Mouse (Mus musculus) MEL-GATA-1-ER (cell line): ENCODE data around the gene Mau2.
"Not testable (repeated sequence)": the region's sequence is repeated elsewhere in the genome, so short reads cannot be mapped to it uniquely, and the experiment has no call there.

Experiments used
- DNase-seq: peaks from one replicate; pipeline ENCODE4 v3.0.0-alpha.2; 2012; ENCODE audit warnings: low read depth; ENCODE audit errors: extremely low read depth

Mau2 gene

GRCm38 (mm10) chr8:70042583-70043455 is at the start of gene Mau2, which contains the start of gene Sugp1:
Gene Mau2 (minus strand): TSS chr8:70042734.
Gene Sugp1 (plus strand): TSS chr8:70042813.
- peak; percentile 92 for DNase-seq

- no peak for DNase-seq
Observed at GRCm38 (mm10) chr8:70089296-70089960, 46.9 kb upstream of the Mau2 start.

DNA sequence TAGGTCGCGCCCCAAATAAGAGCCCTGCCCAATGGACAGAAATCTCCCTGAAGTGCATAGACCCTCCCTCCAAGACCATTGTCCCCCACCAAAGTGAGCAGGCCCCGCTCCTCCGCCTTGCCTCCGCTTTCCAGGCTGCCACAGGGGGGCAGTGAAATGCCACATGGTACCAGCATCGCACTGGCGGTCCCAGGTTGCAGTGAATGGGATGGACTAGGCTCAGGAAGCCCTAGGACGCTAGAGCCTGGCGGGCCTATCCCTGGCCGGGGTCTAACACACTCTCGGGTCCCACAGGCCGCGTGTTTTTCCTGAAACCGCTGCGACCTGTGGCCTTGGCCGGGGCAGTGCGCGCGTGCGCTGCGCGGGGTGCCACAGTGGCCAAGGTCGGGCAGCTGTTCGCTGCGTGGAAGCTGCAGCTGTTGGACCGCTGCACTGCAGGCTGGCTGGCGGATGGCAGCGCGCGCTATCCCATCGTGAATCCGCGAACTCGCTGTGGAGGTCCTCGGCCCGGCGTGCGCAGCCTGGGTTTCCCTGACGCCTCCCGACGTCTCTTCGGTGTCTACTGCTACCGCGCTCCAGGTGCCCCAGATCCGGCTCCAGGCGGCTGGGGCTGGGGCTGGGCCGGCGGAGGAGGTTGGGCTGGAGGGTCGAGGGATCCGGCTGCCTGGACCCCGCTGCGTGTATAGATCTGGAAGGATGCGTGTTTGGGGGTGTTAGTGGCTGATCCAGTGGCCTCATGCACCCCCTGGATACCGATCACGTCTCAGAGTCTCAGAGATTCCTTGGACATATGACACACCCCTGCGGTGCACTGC is 45.5 kb upstream of the Mau2 start:
- DNase-seq: no peak

DNA sequence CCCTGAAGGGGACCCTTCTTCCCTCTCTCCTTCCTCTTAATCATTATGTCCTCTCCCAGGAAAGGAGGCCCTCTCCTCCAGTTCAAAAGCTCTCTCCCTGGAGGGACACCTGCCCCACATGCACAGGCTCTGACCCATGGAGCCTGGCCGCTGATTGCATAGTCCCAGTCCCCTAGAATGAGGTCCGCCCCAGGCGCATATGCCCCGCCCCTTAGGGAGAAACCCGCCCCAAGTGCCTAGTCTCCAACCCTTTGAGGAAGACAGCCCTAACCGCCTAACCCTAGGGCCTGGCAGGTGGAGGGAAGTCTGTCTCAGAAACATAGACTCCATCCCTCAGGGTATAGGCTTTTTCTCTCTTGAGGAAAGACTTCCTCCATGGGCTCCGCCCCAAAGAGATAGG is 44.7 kb upstream of the Mau2 start:
- DNase-seq: no peak

DNA sequence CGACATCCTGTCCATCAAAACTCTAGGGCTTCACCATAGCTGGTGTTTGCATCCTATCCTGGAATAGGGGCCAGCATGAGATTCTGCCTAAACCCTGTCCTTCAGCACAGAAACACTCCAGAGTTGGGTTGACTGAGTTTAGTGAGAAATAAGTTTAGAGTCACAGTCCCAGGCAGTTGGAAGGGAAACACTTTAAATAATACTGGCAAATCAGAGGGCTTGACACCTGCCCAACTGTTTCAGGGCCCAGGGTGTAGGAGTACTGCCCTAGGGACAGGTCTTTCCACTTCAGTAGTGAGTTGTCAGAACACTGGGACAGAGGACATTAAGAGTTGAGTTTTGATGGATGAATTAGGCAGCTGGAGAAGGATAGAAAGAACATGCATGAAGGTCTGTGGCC is 43.6 kb upstream of the Mau2 start:
- no peak for DNase-seq

- DNase-seq: no peak
Observed at GRCm38 (mm10) chr8:70084191-70085065, 41.9 kb upstream of the Mau2 start.

- no peak for DNase-seq
Observed at GRCm38 (mm10) chr8:70083285-70083684, 40.8 kb upstream of the Mau2 start, which contains the start of gene Hapln4. Gene Hapln4 (plus strand): TSS chr8:70083457.

GRCm38 (mm10) chr8:70081976-70082375 is 39.4 kb upstream of the Mau2 start:
- no peak for DNase-seq

- DNase-seq: peak; percentile 54
Observed at GRCm38 (mm10) chr8:70073682-70074081, 31.1 kb upstream of the Mau2 start.

DNA sequence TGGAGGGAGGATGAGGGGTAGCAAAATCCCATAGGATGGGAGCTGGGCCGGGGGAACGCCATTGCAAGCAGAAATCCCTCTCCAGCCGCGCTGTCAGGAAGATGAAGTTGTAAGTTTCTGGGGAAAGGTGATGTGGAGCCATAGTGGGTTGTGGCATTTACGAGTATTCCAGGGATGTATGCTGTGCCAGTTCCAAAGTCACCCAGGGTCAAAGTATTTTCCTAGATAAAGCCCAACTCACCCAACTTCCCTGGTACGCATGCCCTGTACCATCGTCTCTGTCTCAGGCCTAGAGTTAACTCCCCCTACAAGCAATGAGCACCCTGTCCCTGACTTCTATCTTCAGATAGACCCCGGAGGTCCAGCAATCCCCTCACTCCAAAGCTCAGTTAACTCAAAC is 30.6 kb upstream of the Mau2 start:
- DNase-seq: no peak

- DNase-seq: no peak
Observed at GRCm38 (mm10) chr8:70072441-70073069, 30.0 kb upstream of the Mau2 start, which contains the start of gene Tm6sf2. Gene Tm6sf2 (plus strand): TSS chr8:70072924.

DNA sequence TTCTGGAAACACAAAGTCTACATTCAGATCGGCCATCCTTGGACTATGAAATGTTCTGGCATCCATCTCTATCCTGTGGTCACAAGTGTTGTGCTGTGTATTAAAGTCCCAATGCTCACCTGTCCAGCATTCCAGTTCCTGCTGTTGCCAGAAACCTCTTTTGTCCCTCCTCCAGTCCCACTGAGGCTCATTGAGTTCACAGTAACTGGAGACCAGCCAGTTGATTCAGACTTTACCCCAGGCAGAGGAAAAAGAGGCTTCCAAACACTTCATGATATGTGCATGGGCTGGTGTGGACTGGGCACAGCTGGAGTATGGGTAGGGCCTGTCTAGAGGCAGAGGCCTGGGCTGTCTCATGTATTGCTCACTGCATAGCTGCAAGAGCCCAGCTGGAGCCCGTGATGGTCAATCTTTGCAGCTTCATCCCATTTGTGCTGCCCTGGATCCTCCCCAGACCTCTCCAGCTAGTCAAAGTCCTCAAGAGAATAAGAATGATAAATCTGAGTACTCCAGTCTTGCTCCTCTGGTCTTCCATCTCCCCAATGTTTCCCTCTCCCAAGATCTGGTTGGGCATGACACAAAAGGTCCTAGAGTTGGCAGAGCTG is 29.4 kb upstream of the Mau2 start:
- DNase-seq: no peak

GRCm38 (mm10) chr8:70057721-70058120 is 15.2 kb upstream of the Mau2 start:
- DNase-seq: no peak

DNA sequence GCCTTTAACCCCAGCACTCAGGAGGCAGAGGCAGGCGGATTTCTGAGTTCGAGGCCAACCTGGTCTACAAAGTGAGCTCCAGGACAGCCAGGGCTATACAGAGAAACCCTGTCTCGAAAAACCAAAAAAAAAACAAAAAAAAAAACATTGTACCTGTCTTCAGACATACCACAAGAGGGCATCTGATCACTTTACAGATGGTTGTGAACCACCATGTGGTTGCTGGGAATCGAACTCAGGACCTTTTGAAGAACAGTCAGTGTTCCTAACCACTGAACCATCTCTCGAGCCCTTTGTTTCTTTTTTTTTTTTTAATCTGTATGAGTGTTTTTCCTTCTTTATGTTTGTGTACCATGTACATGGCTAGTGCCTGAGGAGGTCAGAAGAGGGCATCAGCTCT is 7.9 kb upstream of the Mau2 start:
- not testable (repeated sequence) for DNase-seq

DNA sequence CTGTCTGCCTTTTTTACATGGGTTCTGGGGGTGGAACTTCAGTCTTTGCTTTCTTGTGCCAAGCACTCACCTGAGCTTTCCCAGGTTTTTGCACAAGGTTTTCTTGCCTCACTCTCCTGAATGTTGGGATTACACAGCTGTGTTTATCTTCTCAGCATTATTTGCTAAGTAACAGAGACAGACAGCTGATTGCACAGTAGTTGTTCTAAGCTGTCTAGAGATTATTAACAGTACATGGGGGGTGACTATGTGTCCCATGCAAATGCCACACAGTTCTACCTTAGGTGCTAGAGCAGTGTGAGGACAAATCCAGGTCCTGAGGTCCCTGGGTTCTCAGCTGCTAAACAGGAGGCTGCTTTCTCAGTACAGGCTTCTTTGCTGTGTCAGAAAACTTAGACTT is 7.1 kb upstream of the Mau2 start:
- DNase-seq: no peak

GRCm38 (mm10) chr8:70043996-70044395 is 1.5 kb upstream of the Mau2 start:
- DNase-seq: no peak

DNA sequence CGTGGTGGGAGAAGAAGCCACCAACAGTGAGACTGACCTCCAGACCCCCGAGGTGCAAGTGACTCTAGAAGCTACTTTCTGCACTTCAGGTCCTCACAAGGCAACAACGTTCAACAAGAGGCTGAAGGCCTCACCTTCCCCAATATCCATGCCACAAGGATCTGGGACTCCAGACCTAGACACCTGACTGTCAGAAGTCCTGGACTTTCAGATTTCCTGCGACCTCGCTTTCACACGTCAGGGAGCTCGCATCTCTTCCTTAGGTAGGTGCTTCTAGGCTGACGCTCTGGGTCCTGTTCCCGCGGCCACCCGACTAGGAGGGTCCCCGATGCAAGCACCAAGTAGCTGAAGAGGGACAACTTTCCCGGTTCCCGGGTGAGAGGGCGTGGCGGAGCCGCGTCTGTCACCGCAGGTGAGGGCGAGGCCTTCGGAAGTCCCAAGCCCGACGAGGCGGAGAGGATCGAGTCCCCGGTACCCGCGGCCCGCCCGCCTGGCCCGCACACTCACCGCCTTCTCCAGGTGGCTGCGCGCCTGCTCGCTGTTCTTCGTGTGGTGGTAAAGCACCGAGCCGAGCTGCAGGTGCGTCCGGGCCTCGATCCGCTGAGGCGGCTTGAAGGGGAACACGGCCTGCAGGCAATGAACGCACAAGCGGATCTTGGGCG is 518 bp downstream of the Mau2 start:
- no peak for DNase-seq

DNA sequence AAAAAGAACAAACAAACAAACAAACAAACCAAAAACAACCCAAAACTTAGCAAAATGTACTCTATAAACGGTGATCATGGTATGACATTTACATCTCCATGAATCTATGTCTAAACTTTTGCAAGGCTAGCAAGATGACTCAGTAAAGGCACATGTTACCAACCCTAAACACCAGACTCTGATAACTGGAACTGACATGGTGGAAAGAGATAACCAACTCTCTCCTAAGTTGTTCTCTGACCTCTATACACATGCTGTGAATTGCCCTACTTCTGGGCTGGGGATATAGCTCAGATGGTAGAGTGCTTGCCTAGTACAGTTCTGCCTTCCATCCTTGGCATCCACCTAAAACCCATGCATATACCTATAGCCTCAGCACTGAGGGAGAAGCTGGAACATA is 4.5 kb downstream of the Mau2 start:
- no peak for DNase-seq

DNA sequence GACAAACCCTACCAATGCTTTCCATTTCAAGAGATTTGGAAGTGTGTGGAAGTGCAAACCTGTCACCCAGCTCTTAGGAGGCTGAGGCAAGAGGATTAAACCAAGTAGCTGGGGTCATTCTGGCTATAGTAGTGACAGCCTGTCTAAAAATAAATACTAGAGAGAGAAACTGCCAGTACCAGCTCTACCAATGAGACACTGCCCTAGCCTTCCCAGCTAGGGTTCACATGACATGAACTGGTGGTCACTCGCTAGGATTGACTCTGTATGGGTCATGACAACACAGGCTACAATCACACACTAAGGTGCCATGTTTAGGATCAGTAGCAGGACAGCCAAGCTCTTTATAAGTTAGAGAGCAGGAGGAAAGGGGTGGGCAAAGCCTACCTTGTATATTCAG is 12.3 kb downstream of the Mau2 start:
- no peak for DNase-seq
